Mouse (Mus musculus) common myeloid progenitor, adult 5-6 weeks (primary cell): Measurements from ENCODE around the gene Mamdc4. TPM values are rescaled to one million over a fixed set of nuclear protein-coding genes. Genes with fewer than 3 reads are reported as not detected.
A peak's percentile ranks its signal among the peaks of the same experiment; 100 is the strongest.

ENCODE experiments used
- ATAC-seq: replicated peaks from 2 replicates; pipeline ENCODE4 v1.8.0; 2016; ENCODE audit warnings: low read depth, mild to moderate bottlenecking, moderate TSS enrichment, inconsistent platforms; ENCODE audit not compliant: poor library complexity, severe bottlenecking
- total RNA-seq: library from RNA; stranded (forward); fragments of 200-1000, 187-1606 nt; gene quantifications from 2 replicates; pipeline ENCODE4 v1.2.3, GENCODE M21; 2017

Gene Mamdc4
- total RNA-seq, 1 experiment from 2014 or later: 3.4 TPM

DNA sequence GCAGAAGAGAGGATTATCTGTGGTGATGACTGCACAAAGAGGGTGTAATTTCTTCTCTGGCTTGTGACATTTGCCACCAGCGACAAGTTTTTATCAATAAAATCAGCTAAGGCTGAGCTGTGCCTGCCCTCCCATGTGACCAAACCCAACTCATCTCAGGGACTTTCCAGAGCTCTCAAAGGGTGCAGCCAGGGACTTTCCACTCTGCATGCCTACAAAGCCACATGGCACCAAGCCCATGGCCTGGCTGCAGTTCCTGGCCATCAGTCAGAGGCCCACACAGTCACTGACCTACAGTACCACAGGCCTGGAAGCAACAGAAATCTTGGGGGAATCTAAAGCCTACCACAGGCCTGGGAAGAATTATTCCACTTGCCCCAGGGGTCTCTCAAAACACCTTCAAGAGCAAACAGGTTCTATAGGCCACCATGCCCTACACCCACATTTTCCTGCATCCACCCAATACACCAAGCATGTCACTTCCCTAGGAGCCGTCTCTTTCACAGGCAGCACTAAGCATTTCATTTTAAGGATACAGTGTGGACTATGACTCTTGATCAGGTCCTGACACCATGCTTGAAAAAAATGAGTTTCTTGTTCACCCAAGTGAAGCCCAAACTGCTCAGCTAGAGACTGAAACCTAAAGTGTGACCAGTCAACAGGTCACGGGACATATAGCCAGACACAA is 40.3 kb downstream of the Mamdc4 start:
- ATAC-seq: 0 out of 2 replicates have a peak, but pooled peaks have one; percentile 25

DNA sequence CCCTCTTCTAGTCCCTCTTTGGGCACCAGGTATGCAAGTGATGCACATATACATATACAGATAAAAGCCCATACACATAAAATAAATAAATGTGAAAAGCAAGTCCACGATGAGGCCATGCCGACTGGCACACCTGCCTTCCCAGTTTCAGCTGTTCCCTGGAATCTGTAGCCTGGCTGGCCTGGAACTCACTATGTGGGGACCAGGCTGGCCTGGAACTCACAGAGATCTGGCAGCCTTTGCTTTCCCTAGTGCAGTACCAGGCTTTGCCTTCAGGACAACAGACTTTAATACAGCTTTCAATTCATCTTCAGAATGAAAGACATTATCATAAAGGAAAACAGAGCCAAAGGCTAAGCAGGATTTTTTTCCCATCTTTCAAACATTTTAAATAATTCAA is 40.9 kb downstream of the Mamdc4 start:
- no peak for ATAC-seq

DNA sequence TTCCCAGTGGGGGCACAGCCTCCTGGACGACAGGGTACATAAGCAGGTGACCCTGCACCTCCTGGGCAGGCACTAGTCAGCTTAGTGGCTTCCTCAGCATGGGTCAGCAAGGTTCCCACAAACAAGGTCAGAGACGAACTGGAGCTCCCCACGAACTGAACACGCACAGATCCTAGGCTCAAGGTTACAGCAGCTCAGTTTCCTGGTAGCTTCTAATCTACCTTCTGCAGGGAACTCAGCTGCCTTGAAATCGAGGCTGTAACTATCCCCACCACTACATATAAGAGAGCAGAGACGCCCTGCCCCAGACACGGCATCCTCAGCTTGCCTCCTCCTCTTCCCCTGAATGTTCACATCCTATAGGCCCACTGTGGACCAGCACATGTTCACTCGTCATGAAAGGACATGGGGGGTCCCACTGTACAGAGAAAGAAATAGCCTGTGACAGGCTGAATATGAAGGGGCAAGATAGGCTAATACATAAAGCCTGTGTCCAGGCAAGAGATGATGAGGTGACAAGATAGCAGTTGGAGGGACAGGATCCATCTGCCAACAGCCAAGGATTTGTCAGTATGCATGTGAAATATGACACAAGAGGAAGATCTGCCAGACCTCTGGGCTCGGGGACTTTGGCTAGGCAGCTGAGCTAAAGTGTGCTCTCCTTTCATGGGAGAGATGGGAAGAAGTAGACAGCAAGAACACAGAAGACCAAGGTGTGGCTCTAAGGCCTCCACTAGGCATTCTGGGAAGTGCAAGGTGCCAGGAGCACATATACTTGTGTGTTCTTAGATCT is 47.9 kb downstream of the Mamdc4 start:
- no peak for ATAC-seq

Other genes with a start within 250 kb of the Mamdc4 start
- gene Man1b1, start 242.5 kb downstream of the Mamdc4 start, total RNA-seq: 40.8 and 41.3 TPM in 2 replicates
- gene Dpp7, start 218.5 kb downstream of the Mamdc4 start, total RNA-seq: 13.3 and 19.2 TPM in 2 replicates
- gene Uap1l1, start 209.2 kb downstream of the Mamdc4 start, total RNA-seq: 8.5 and 8.9 TPM in 2 replicates
- gene Sapcd2, start 202.5 kb downstream of the Mamdc4 start, total RNA-seq: 15.1 and 17.4 TPM in 2 replicates
- not detected in 2 replicates for gene Entpd2, start 179.0 kb downstream of the Mamdc4 start, total RNA-seq
- 0.64 TPM in 1 of 2 replicates, not detected in the other for gene Npdc1, start 175.5 kb downstream of the Mamdc4 start, total RNA-seq
- gene Fut7, start 151.6 kb downstream of the Mamdc4 start, total RNA-seq: 23.5 and 27.8 TPM in 2 replicates
- gene Abca2, start 146.1 kb downstream of the Mamdc4 start, total RNA-seq: 31.5 and 49.9 TPM in 2 replicates
- gene Clic3, start 118.0 kb downstream of the Mamdc4 start, total RNA-seq: not detected in 2 replicates
- gene Paxx, start 113.8 kb downstream of the Mamdc4 start, total RNA-seq: 19.8 and 29.1 TPM in 2 replicates
- gene Ptgds, start 104.8 kb downstream of the Mamdc4 start, total RNA-seq: 4.1 TPM in 1 of 2 replicates, not detected in the other
- not detected in 2 replicates for gene Lcn12, start 80.9 kb downstream of the Mamdc4 start, total RNA-seq
- gene Fbxw5, start 74.1 kb downstream of the Mamdc4 start, total RNA-seq: 16.6 and 21.4 TPM in 2 replicates
- gene C8g, start 73.1 kb downstream of the Mamdc4 start, total RNA-seq: 0.19 and 2.7 TPM in 2 replicates
- gene Traf2, start 27.9 kb downstream of the Mamdc4 start, total RNA-seq: 11.5 and 15.8 TPM in 2 replicates
- 57.2 and 84.7 TPM in 2 replicates for gene Edf1, start 17.0 kb downstream of the Mamdc4 start, total RNA-seq
- gene Phpt1, start 379 bp upstream of the Mamdc4 start, total RNA-seq: 33.5 and 40.8 TPM in 2 replicates
- 0.55 TPM in 1 of 2 replicates, not detected in the other for gene Ajm1, start 6.9 kb upstream of the Mamdc4 start, total RNA-seq
- 78.2 and 83.9 TPM in 2 replicates for gene Rabl6, start 33.7 kb upstream of the Mamdc4 start, total RNA-seq
- gene Ccdc183, start 42.8 kb upstream of the Mamdc4 start, total RNA-seq: not detected in 2 replicates
- gene Tmem141, start 47.2 kb upstream of the Mamdc4 start, total RNA-seq: 6.4 and 23.9 TPM in 2 replicates
- 1.6 and 2.4 TPM in 2 replicates for gene Fcna, start 53.2 kb upstream of the Mamdc4 start, total RNA-seq
- gene Lcn8, start 78.3 kb upstream of the Mamdc4 start, total RNA-seq: not detected in 2 replicates
- not detected in 2 replicates for gene Lcn5, start 83.1 kb upstream of the Mamdc4 start, total RNA-seq
- not detected in 2 replicates for gene Lcn6, start 101.9 kb upstream of the Mamdc4 start, total RNA-seq
- not detected in 2 replicates for gene Lcn10, start 107.9 kb upstream of the Mamdc4 start, total RNA-seq
- not detected in 2 replicates for gene Obp2a, start 125.2 kb upstream of the Mamdc4 start, total RNA-seq
- 7.8 and 9.7 TPM in 2 replicates for gene Bmyc, start 131.9 kb upstream of the Mamdc4 start, total RNA-seq
- gene Obp2b, start 162.2 kb upstream of the Mamdc4 start, total RNA-seq: not detected in 2 replicates
- gene Lcn3, start 190.7 kb upstream of the Mamdc4 start, total RNA-seq: not detected in 2 replicates
- gene Lcn11, start 202.2 kb upstream of the Mamdc4 start, total RNA-seq: not detected in 2 replicates
- not detected in 2 replicates for gene Gm13539, start 207.4 kb upstream of the Mamdc4 start, total RNA-seq
- gene Glt6d1, start 241.0 kb upstream of the Mamdc4 start, total RNA-seq: not detected in 2 replicates
- gene Lcn9, start 248.3 kb upstream of the Mamdc4 start, total RNA-seq: not detected in 2 replicates